Mouse (Mus musculus) left cerebral cortex, adult 8-10 months (tissue): ENCODE data around the gene Vps45. TPM values are rescaled to one million over a fixed set of nuclear protein-coding genes. Genes with fewer than 3 reads are reported as not detected.
A peak's percentile ranks its signal among the peaks of the same experiment; 100 is the strongest.

Experiments used
- DNase-seq, 2 experiments: peaks; one replicate each; pipeline ENCODE4 v3.0.0; 2022; ENCODE audit warnings: low spot score in 2 of 2
- total RNA-seq, 4 experiments: library from RNA; stranded (reverse); gene quantifications; 2 replicates each; pipeline ENCODE4 v1.2.4; 2022

Gene Vps45
- total RNA-seq, 4 experiments from 2014 or later: 44.9 to 55.2 (median 50.3) TPM

DNA sequence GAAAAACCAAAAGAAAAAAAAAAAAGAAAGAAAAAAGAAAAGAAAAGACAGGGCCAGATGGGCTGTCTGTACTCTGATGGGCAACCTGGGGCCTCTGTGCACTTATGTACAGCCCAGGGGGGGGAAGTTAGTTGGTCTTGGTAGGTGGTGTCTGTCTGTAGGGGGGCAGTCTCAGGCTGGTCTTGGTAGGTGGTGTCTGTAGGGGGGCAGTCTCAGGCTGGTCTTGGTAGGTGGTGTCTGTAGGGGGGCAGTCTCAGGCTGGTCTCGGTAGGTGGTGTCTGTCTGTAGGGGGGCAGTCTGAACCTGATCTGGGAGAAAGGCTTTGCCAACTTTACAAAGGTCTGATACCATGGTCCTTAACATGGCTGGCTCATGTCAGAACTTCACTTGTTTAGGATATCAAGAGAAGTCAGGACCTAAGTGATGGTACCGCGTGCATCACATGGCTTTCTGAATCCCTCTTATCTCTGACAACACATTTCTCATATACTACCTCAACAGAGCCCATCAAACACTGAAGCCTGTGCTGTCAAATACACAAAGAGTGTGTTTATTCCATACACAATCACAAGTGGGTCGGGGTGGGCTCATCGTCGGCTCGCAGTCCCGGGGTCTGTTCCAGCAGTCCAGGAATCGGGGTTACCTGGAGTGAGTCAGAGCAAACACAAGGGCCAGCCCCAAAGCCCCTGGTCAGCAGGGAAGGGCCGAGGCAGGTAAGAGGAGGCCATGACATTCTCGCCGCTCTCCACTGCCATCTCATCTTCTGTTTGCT is 58.8 kb downstream of the Vps45 start:
- no peak for DNase-seq

DNA sequence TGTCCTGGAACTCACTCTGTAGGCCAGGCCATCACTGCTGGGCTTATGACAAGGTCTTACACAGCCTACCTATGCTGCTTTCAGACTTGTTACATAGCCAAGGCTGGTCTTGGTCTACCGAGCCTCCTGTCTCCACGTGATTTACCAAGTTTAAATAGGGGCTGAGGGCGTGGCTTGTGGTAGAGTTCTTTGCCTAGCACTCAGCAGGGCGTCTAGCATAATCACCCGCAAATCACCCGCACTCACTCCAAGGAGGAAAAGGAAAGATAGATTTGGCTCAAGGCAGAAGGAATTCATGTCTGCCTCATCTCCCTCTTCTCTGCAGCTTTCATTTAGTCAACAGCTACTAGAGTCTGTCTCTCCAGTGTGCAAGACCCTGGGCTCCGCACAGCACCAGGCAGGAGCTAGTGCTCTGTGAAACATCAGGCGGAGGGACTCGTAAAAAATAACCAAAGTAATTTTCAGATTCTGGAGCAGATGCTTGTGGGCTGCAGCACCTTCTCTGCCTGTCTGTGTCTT is 61.0 kb downstream of the Vps45 start:
- DNase-seq: peak in 1 of 2 experiments; percentile 66

DNA sequence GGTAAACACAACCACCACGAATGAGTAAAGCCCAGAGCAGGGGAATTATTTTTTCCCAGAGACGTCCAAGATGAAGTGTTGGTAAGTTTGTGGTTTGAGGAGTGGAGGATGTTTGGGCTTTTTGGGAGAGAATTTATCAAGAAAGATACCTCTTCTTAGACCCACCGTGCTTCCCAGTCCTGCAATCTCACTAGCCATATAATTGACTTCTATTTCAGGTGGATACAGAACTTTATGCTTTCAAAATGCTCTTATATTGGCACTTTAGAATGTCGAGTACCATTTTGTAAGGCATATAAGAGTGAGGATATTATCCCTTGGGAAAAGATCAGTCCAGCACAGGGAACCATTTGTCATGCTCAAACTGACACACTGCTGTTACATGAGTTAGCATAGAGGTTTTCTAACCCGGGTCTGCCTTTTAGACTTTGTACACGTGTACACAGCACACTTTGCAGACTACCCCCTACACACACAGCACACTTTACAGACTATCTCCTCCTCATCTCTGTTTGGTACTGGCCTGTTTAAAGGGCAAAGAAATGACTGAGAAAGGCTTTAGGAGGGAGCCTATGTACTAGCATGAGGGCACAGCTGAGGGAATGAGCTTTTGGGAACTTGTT is 61.7 kb downstream of the Vps45 start:
- no peak for DNase-seq

DNA sequence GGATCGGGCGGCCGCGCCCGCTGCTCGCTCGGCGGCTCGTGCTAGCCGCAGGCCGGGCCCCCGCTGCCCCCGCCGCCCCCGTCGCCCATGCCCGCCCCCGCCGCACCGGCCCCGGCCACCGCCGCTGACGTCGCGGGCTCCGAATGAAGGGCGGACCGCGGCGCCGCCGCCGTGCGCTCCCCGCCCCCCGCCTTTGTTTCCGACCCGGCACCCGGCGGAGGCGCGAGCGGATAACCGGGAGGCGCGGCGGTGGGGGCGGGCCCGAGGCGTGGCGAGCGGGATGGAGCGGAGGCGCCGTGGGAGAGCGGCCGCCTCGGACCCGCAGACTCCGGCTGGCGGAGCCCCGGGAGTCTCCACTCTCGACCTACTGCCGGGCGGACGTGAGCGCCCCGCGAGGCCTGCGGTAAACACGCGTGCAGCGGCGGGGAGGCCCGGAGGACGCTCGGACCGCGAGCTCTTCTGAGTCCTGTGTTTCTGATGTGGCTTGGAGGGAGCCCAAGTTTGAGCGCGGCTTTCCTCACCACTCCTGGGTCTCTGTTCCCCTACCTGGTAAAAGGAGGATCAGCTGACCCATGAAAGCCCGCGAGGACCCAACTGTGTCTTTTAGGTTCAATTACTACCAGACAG is 62.4 kb downstream of the Vps45 start, which contains the start of gene Plekho1:
Gene Plekho1, minus strand, starts transcription at position 200 of the 627 bp plus-strand sequence.
- no peak for DNase-seq

DNA sequence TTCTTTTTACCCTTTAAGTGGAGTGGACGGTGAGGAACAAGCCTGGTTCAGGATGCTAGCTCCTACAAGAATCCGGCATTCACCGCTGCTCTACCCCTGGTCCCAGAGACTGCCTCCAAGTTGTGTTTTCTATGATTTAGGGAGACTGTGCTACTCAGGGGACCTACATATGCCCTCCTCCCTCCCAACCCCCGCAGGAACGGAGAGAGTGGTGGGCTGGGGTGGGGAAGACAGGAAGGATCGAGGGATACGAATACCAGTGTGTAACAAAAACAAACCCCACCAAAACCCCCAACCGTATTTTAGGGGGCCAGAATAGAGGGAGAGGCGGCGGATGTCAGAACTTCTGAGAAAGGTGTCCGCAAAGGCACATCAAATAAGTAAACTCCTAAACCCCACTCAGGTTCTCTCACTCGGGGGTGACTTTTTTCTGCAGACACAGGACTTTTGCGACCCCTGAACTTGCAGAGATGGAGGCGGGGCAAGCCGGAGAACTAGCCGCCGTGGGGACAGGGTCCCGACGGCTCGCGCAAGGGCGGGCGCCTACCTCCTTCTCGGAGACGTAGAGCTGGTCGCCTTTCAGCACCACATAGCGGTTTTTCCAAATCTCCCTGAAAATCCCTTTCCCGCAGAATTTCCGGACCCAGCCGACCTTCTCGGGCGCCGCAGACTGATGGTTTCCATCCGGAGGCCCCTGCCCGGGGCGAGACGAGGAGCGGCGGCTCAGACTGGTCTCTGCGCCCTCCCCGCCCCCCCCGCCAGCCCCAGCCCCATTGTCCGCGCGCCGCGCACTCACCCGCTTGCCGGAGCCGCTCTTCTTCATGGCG is 63.1 kb downstream of the Vps45 start:
- no peak for DNase-seq

DNA sequence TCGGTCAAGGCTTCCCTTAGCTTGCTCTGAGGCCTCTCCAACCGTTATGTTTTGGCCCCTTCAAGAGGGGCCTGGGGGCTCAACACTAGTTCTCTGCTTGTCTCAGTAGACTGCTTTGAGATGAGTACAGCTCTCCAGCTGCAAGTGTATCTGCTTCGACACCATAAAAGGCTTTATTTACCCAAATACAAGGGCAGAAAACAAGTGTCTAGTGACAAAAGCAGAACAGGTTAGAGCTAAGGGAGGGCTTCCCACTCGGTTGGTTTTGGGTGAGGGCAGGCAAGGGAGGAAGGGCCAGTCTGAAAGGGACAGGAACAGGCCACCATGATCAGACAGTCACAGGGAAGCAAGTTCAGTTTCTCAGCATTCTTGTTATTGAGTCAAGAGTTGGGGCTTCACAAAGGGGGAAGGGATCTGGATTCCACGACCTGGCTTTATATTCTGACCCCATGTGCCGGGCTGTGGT is 63.9 kb downstream of the Vps45 start:
- no peak for DNase-seq

- DNase-seq: no peak
Measured at GRCm38 (mm10) chr3:95993881-95994280, 64.4 kb downstream of the Vps45 start.

DNA sequence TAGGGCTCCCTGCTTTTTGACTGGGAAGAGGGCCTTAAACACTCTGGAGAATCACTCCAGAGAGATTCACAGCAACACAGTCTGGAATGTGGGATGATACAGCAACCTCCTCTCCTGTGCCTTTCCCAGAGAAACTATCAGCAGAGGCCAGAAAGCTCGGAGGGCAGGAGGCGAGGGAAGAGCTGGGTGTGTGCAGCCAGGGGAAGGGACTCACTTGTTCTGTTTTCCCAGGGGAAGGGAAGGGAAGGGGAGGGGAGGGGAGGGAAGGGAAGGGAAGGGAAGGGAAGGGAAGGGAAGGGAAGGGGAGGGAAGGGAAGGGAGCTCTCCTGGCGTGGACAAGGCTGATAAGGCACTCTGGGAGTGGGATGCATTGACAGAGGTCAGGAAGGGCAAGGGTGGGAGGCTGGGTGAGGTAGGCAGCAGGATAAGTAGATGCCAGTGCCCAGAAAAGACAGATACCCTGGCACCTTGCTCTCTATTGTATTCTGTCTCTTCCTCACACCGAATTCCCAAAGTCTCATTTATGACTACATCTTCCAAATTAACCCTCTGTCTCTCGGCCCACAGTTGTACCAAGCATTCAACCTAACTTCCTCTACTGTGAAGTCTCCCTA is 65.2 kb downstream of the Vps45 start:
- no peak for DNase-seq

GRCm38 (mm10) chr3:95990413-95990941 is 67.8 kb downstream of the Vps45 start:
- DNase-seq: no peak

GRCm38 (mm10) chr3:95988969-95989368 is 69.3 kb downstream of the Vps45 start:
- DNase-seq: no peak

DNA sequence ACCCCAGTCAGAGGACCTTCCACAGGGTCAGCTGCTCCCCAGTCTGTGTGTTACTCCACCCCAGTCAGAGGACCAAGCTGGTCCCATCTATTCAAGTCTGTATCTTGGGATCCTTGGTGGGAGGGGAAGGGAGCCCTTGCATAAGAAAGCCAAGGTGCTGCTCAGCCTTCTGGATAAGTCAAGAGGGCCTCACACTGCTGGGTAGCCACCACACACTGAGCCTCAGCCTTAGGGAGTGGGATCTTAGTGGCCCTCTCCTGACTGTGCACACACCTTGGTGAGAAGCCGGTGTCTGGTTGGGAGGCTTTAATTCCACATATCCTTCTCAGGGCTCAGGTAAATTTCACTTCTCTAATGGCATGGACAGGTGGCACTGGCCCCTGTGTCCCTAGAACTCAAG is 70.1 kb downstream of the Vps45 start:
- no peak for DNase-seq

- DNase-seq: no peak
Measured at GRCm38 (mm10) chr3:95987386-95988110, 70.7 kb downstream of the Vps45 start.

DNA sequence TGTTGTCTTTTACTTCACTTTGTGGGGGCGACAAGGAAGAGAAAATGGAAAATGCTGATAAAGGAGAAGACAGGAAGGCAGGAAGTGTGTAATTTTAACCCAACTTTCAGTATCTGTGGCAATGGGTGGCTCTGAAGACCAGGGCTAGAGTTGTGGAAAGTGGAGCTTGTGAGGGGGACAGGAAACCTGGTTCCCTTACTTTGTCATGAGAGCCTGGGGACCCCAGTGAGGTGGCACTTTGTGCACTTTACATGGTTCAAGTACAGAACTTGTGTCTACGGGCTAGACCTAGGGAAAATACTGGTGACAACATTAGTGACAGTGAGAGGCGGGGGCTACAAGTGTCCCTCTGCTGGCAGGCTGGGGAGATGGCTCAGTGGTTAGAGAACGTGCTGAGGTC is 71.3 kb downstream of the Vps45 start:
- no peak for DNase-seq

GRCm38 (mm10) chr3:95986001-95986622 is 72.2 kb downstream of the Vps45 start:
- DNase-seq: peak in 1 of 2 experiments; percentile 85

GRCm38 (mm10) chr3:95985209-95986000 is 72.9 kb downstream of the Vps45 start:
- peak in 1 of 2 experiments; percentile 72 for DNase-seq

- no peak for DNase-seq
Measured at GRCm38 (mm10) chr3:95982129-95982528, 76.1 kb downstream of the Vps45 start.

DNA sequence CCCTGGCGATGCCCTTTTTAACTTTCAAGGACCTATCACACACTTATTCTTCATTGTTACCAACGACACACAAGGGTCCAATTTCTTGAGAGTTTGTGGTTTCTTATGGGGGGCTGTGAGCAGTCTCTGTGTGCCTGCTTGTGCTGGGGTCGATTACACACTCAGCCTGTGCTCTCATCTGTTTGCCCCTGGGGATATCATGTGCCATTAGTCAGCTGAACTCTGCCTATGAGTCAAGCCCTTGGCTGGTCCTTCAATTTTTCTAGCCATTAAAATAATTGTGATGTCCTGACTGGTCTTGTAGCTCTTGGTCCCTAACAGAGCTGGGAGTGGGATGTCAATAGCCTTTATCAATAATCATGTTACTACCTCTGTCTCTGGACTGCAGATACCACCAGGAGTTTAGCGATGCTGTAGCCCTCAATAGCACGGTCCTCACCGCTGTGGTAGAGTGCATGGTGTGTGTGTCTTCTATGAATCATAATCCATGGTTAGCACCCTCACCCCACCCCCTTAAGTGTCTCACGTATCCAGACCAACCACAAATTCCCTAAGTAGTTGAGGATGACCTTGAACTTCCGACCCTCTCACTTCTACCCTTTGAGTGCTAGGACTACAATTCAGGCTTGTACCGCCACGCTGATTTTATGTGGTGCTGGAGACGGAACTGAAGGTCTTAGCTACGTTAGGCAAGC is 77.8 kb downstream of the Vps45 start:
- DNase-seq: no peak

DNA sequence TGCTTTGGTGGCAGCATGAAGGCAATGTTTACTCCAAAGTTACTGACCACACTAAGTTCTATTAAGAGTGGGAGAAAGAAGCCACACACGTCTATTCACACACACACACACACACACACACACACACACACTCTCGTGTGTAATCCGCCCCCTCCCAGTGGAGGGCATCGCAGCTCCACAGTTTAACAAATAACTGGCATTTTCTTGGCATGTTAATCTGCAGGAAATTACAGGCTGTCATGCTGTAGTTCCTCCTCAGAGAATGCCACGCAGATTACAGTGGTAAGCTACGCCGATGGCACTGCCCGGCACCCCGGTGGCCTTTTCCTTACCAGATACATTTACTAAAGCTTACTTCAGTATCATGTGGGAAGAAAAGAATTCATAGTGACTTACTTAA is 80.0 kb downstream of the Vps45 start:
- DNase-seq: no peak
